Mouse (Mus musculus) forebrain, embryonic 15.5 days (tissue): ENCODE data around the gene Smok3b. TPM values are rescaled to one million over a fixed set of nuclear protein-coding genes. Genes with fewer than 3 reads are reported as not detected.
"Not testable (repeated sequence)": the region's sequence is repeated elsewhere in the genome, so short reads cannot be mapped to it uniquely, and the experiment has no call there.

ENCODE experiments used
- ATAC-seq: fragments of 200-750 bp; cut with Nextera tagmentation; replicated peaks from 2 replicates; pipeline ENCODE4 v1.8.0; 2017; ENCODE audit warnings: mild to moderate bottlenecking, moderate TSS enrichment, moderate library complexity
- H3K27ac ChIP-seq: fragments of 300-500 bp; sonication (generic); replicated peaks from 2 replicates; pipeline ENCODE4 v1.5.1; 2015; ENCODE audit warnings: mild to moderate bottlenecking, inconsistent platforms
- H3K27me3 ChIP-seq: fragments of 300-500 bp; sonication (generic); 2 replicates; pipeline ENCODE4 v1.6.1; 2015; ENCODE audit warnings: inconsistent platforms
- H3K36me3 ChIP-seq: fragments of 300-500 bp; sonication (generic); 2 replicates; pipeline ENCODE4 v1.6.1; 2015; ENCODE audit warnings: mild to moderate bottlenecking, inconsistent platforms
- H3K4me1 ChIP-seq: fragments of 300-500 bp; sonication (generic); 2 replicates; pipeline ENCODE4 v1.6.1; 2015; ENCODE audit warnings: inconsistent platforms
- H3K4me2 ChIP-seq: fragments of 300-500 bp; sonication (generic); replicated peaks from 2 replicates; pipeline ENCODE4 v1.6.1; 2015; ENCODE audit warnings: mild to moderate bottlenecking, inconsistent platforms
- H3K4me3 ChIP-seq: fragments of 300-500 bp; sonication (generic); 2 replicates; pipeline ENCODE4 v1.5.1; 2015; ENCODE audit warnings: mild to moderate bottlenecking, inconsistent platforms
- H3K9ac ChIP-seq: fragments of 300-500 bp; sonication (generic); replicated peaks from 2 replicates; pipeline ENCODE4 v1.6.1; 2015; ENCODE audit warnings: mild to moderate bottlenecking, inconsistent platforms
- H3K9me3 ChIP-seq: fragments of 300-500 bp; sonication (generic); 2 replicates; pipeline ENCODE4 v1.6.1; 2016; ENCODE audit warnings: inconsistent platforms
- WGBS: fragments of 180-500 bp; shearing (Covaris S2); methylation state at CpG from one replicate; pipeline ENCODE4 v1.1.7; 2015; ENCODE audit warnings: mixed read lengths; 5-methylcytosine and 5-hydroxymethylcytosine counted together
- polyA plus RNA-seq: library from polyadenylated mRNA; unstranded; fragments of >200 nt; fragmentation: Nextera tagmentation; extraction: Ambion mirVana; gene quantifications from 2 replicates; pipeline ENCODE4 v1.2.1, GENCODE M21; 2015

Smok3b gene
- polyA plus RNA-seq, result not detected in 2 replicates

- not testable (repeated sequence) for H3K9ac ChIP-seq, H3K36me3 ChIP-seq, H3K27me3 ChIP-seq, H3K9me3 ChIP-seq, H3K4me3 ChIP-seq, H3K27ac ChIP-seq, ATAC-seq, H3K4me1 ChIP-seq, H3K4me2 ChIP-seq
- WGBS, result 96% methylated on average over 3 of the region's 7 CpGs
These were observed at the start of gene Smok3b, which contains the start of gene Smok3a for GRCm38 (mm10) chr5:138020961-138021479. Gene Smok3b (plus strand): TSS chr5:138021429. Gene Smok3a (plus strand): TSS chr5:138021261.

GRCm38 (mm10) chr5:137973161-137973560 lies 48.1 kb upstream of the Smok3b start:
- Histone ChIP-seq H3K4me2 (no peak overlapping the region), H3K27ac (no peak overlapping the region), H3K9ac (no peak overlapping the region), H3K27me3 (no peaks in the 10 kb centered on the region), H3K36me3 (no peaks in the 10 kb centered on the region), H3K4me1 (no peaks in the 10 kb centered on the region), H3K4me3 (no peak overlapping the region), H3K9me3 (no peaks in the 10 kb centered on the region)
- no peak for ATAC-seq
- WGBS, result 77% methylated on average over 2 of the region's 2 CpGs

- H3K4me2 ChIP-seq, result no peak overlapping the region
- no peak overlapping the region for H3K4me3 ChIP-seq
- no peaks in the 10 kb centered on the region for H3K27me3 ChIP-seq
- ATAC-seq, result no peak
- H3K36me3 ChIP-seq, result no peaks in the 10 kb centered on the region
- no peaks in the 10 kb centered on the region for H3K4me1 ChIP-seq
- H3K9ac ChIP-seq, result no peak overlapping the region
- WGBS, result 56% methylated on average over 3 of the region's 3 CpGs
- no peaks in the 10 kb centered on the region for H3K9me3 ChIP-seq
- no peak overlapping the region for H3K27ac ChIP-seq
These were observed 47.5 kb upstream of the Smok3b start for GRCm38 (mm10) chr5:137973738-137974137.

GRCm38 (mm10) chr5:137974724-137975123 lies 46.5 kb upstream of the Smok3b start:
- H3K9me3 ChIP-seq, result no peaks in the 10 kb centered on the region
- H3K4me2 ChIP-seq, result no peak overlapping the region
- H3K4me3 ChIP-seq, result no peak overlapping the region
- H3K27ac ChIP-seq, result no peak overlapping the region
- no peak overlapping the region for H3K9ac ChIP-seq
- no peaks in the 10 kb centered on the region for H3K36me3 ChIP-seq
- WGBS, result 70% methylated on average over 3 of the region's 3 CpGs
- no peaks in the 10 kb centered on the region for H3K27me3 ChIP-seq
- no peaks in the 10 kb centered on the region for H3K4me1 ChIP-seq
- no peak for ATAC-seq

GRCm38 (mm10) chr5:137975434-137975833 lies 45.8 kb upstream of the Smok3b start:
- 59% methylated on average over 1 of the region's 1 CpGs for WGBS

GRCm38 (mm10) chr5:137977291-137977690 lies 43.9 kb upstream of the Smok3b start:
- ATAC-seq, result no peak
- H3K4me3 ChIP-seq, result no peak overlapping the region
- no peaks in the 10 kb centered on the region for H3K9me3 ChIP-seq
- H3K27me3 ChIP-seq, result no peaks in the 10 kb centered on the region
- H3K36me3 ChIP-seq, result no peaks in the 10 kb centered on the region
- WGBS, result 28% methylated on average over 1 of the region's 1 CpGs
- H3K9ac ChIP-seq, result no peak overlapping the region
- H3K4me2 ChIP-seq, result no peak overlapping the region
- H3K27ac ChIP-seq, result no peak overlapping the region
- no peaks in the 10 kb centered on the region for H3K4me1 ChIP-seq

More at GRCm38 (mm10) chr5:137975434-137975833, 45.8 kb upstream of the Smok3b start:
- H3K36me3 ChIP-seq, result no peaks in the 10 kb centered on the region
- H3K9ac ChIP-seq, result no peak overlapping the region
- H3K27ac ChIP-seq, result no peak overlapping the region
- no peaks in the 10 kb centered on the region for H3K9me3 ChIP-seq
- no peak overlapping the region for H3K4me3 ChIP-seq
- H3K27me3 ChIP-seq, result no peaks in the 10 kb centered on the region
- no peak overlapping the region for H3K4me2 ChIP-seq
- no peaks in the 10 kb centered on the region for H3K4me1 ChIP-seq
- no peak for ATAC-seq

- no peak for ATAC-seq
- H3K4me3 ChIP-seq, result no peak overlapping the region
- 63% methylated on average over 2 of the region's 2 CpGs for WGBS
- no peaks in the 10 kb centered on the region for H3K27me3 ChIP-seq
- no peaks in the 10 kb centered on the region for H3K36me3 ChIP-seq
- H3K9ac ChIP-seq, result no peak overlapping the region
- H3K27ac ChIP-seq, result no peak overlapping the region
- H3K9me3 ChIP-seq, result no peaks in the 10 kb centered on the region
- H3K4me2 ChIP-seq, result no peak overlapping the region
- H3K4me1 ChIP-seq, result no peaks in the 10 kb centered on the region
These were observed 42.1 kb upstream of the Smok3b start for GRCm38 (mm10) chr5:137979081-137979480.

- Histone ChIP-seq H3K4me3 (no peak within 1 kb of the TSS), H3K4me1 (no peaks in the 10 kb centered on the region), H3K9me3 (no peaks in the 10 kb centered on the region), H3K27me3 (no peaks in the 10 kb centered on the region), H3K4me2 (no peak within 1 kb of the TSS), H3K9ac (no peak within 1 kb of the TSS), H3K27ac (no peak within 1 kb of the TSS), H3K36me3 (no peaks in the 10 kb centered on the region)
- WGBS, result 80% methylated on average over 4 of the region's 4 CpGs
- no peak for ATAC-seq
These were observed 39.9 kb upstream of the Smok3b start, which contains the start of gene Azgp1 for GRCm38 (mm10) chr5:137981300-137981699. Gene Azgp1 (plus strand): TSS chr5:137981520.

- Histone ChIP-seq H3K4me2 (no peak overlapping the region), H3K36me3 (no peaks in the 10 kb centered on the region), H3K4me1 (no peaks in the 10 kb centered on the region), H3K9ac (no peak overlapping the region), H3K4me3 (no peak overlapping the region), H3K27ac (no peak overlapping the region), H3K9me3 (no peaks in the 10 kb centered on the region), H3K27me3 (no peaks in the 10 kb centered on the region)
- no peak for ATAC-seq
- 83% methylated on average over 1 of the region's 1 CpGs for WGBS
These were observed 34.9 kb upstream of the Smok3b start for GRCm38 (mm10) chr5:137986351-137986750.

GRCm38 (mm10) chr5:138009437-138009836 lies 11.8 kb upstream of the Smok3b start:
- Histone ChIP-seq H3K4me2 (no peak overlapping the region), H3K27ac (no peak overlapping the region), H3K9ac (no peak overlapping the region), H3K9me3 (no peaks in the 10 kb centered on the region), H3K27me3 (no peaks in the 10 kb centered on the region), H3K4me1 (no peaks in the 10 kb centered on the region), H3K4me3 (no peak overlapping the region), H3K36me3 (no peaks in the 10 kb centered on the region)
- WGBS, result 89% methylated on average over 5 of the region's 5 CpGs
- ATAC-seq, result no peak

GRCm38 (mm10) chr5:138012382-138012781 lies 8.8 kb upstream of the Smok3b start:
- H3K4me2 ChIP-seq, result no peak overlapping the region
- no peak overlapping the region for H3K9ac ChIP-seq
- H3K36me3 ChIP-seq, result no peaks in the 10 kb centered on the region
- no peaks in the 10 kb centered on the region for H3K9me3 ChIP-seq
- H3K4me3 ChIP-seq, result no peak overlapping the region
- no peaks in the 10 kb centered on the region for H3K4me1 ChIP-seq
- H3K27ac ChIP-seq, result no peak overlapping the region
- no peak for ATAC-seq
- no peaks in the 10 kb centered on the region for H3K27me3 ChIP-seq
- 97% methylated on average over 5 of the region's 5 CpGs for WGBS

- Histone ChIP-seq H3K9me3 (no peaks in the 10 kb centered on the region), H3K4me2 (no peak overlapping the region), H3K4me3 (no peak overlapping the region), H3K4me1 (no peaks in the 10 kb centered on the region), H3K27ac (no peak overlapping the region), H3K9ac (no peak overlapping the region), H3K27me3 (no peaks in the 10 kb centered on the region), H3K36me3 (no peaks in the 10 kb centered on the region)
- 96% methylated on average over 2 of the region's 2 CpGs for WGBS
- ATAC-seq, result no peak
These were observed 4.7 kb upstream of the Smok3b start for GRCm38 (mm10) chr5:138016530-138016929.

GRCm38 (mm10) chr5:138016997-138017396 lies 4.2 kb upstream of the Smok3b start:
- H3K4me2 ChIP-seq, result no peak overlapping the region
- no peak overlapping the region for H3K4me3 ChIP-seq
- no peak overlapping the region for H3K9ac ChIP-seq
- H3K9me3 ChIP-seq, result no peaks in the 10 kb centered on the region
- H3K4me1 ChIP-seq, result no peaks in the 10 kb centered on the region
- ATAC-seq, result no peak
- no peak overlapping the region for H3K27ac ChIP-seq
- H3K36me3 ChIP-seq, result no peaks in the 10 kb centered on the region
- H3K27me3 ChIP-seq, result no peaks in the 10 kb centered on the region
